In genomic region chr3:69238141-69238851, GRCm38 (mm10) we compare ENCODE assay signal across 9 mouse cellular contexts. TPM values are rescaled to one million over a fixed set of nuclear protein-coding genes. Genes with fewer than 3 reads are reported as not detected.
A peak's percentile ranks its signal among the peaks of the same experiment; 100 is the strongest.
DNase-seq lines count a peak whose midpoint lies in the region; ATAC-seq and TF ChIP-seq lines count a peak whose summit lies in the region.
"Had no signal": no experiment of that assay in that cellular context is flagged by ENCODE, and none has a peak within 500 bp of the region (broad histone marks: within the 10 kb centered on the region; RNA-seq: fewer than 3 reads in every experiment).

No protein-coding gene starts in this region.

- no peaks in the 10 kb centered on the region for H3K4me1 ChIP-seq in hindbrain, postnatal 0 days (ENCODE audit: insufficient read depth, low read length)

- no peak overlapping the region for H3K9ac ChIP-seq in hindbrain, postnatal 0 days (replicated peaks; ENCODE audit: low read length)

- H3K36me3 ChIP-seq in hindbrain, postnatal 0 days (ENCODE audit: insufficient read depth, low read length): no peaks in the 10 kb centered on the region

- ATAC-seq in hindbrain, postnatal 0 days: no peak
- no peak; the same call in 1 of the 2 replicates for ATAC-seq in megakaryocyte-erythroid progenitor cell, adult 5-6 weeks (replicated peaks; ENCODE audit: low FRiP score, low TSS enrichment, poor library complexity, severe bottlenecking)

- intact Hi-C loops in left cerebral cortex, postnatal 4 days (cut with DNase I): no loop called here

- WGBS in hindbrain, postnatal 0 days: 48% methylated on average over 12 of the region's 12 CpGs

- peak; percentile 77 for TF ChIP-seq CTCF in hindbrain, postnatal 0 days (IDR thresholded peaks at IDR 0.05; ENCODE audit: low read depth)

- H3K4me3 ChIP-seq in hindbrain, postnatal 0 days (ENCODE audit: low read length): no peak overlapping the region

- H3K27ac ChIP-seq in hindbrain, postnatal 0 days: no peak overlapping the region

- no peaks in the 10 kb centered on the region for H3K9me3 ChIP-seq in hindbrain, postnatal 0 days (ENCODE audit: low read length)

- H3K27me3 ChIP-seq in hindbrain, postnatal 0 days (ENCODE audit: insufficient read depth, low read length): no peaks in the 10 kb centered on the region

- peak; percentile 58 for DNase-seq in ovary, postnatal 14 days (ENCODE audit: low spot score)
- no peak for DNase-seq in ovary, postnatal 10 days (ENCODE audit: low spot score)
- DNase-seq in adrenal gland, adult 2 months: peak; percentile 43
- peak; percentile 75 for DNase-seq in embryo, embryonic 11 days
- DNase-seq in hindbrain, postnatal 0 days (ENCODE audit: low spot score): peak; percentile 85
- DNase-seq in left cerebral cortex, postnatal 4 days: peak; percentile 72
- peak; percentile 63 for DNase-seq in retina, postnatal 1 day

- no peak overlapping the region for H3K4me2 ChIP-seq in hindbrain, postnatal 0 days (ENCODE audit: low read depth, low read length)

RNA-seq across cellular contexts. Expression of gene Arl14, which starts 16.1 kb away (rescaled TPM):
- not detected for total RNA-seq in adrenal gland, adult 2 months (2021)
- not detected in 2 replicates for polyA plus RNA-seq in adrenal gland, adult 2 months (2012; rRNA removed)
- not detected in 2 replicates for total RNA-seq in hindbrain, postnatal 0 days (2014; rRNA removed)
- not detected in 2 replicates for polyA plus RNA-seq in hindbrain, postnatal 0 days (2015; fragmentation: Nextera tagmentation; extraction: Ambion mirVana)
- total RNA-seq in left cerebral cortex, postnatal 4 days (2021): not detected
- total RNA-seq in megakaryocyte-erythroid progenitor cell, adult 5-6 weeks (2014; fragmentation: Nextera tagmentation): not detected in 2 replicates
- not detected in 2 replicates for total RNA-seq in megakaryocyte-erythroid progenitor cell, adult 5-6 weeks (2017)
- total RNA-seq: left cerebral cortex, adult 8-10 months had no signal
